Mouse (Mus musculus) kidney, adult 2 months (tissue): ENCODE data around the gene Atp4a.

ENCODE experiments used
- CTCF ChIP-seq: fragments of 200-500 bp; conservative IDR thresholded peaks from 2 replicates; pipeline ENCODE4 v1.5.1; 2011; ENCODE audit warnings: low read depth, mild to moderate bottlenecking, control low read depth, low read length, moderate library complexity, mixed read lengths; ENCODE audit not compliant: insufficient read depth, insufficient read length
- POLR2A ChIP-seq: fragments of 200-500 bp; IDR thresholded peaks from one replicate; pipeline ENCODE4 v1.6.1; 2011; ENCODE audit warnings: low read depth, low read length, control low read depth

- no peak for TF ChIP-seq CTCF
- TF ChIP-seq POLR2A = no peak
Measured at GRCm38 (mm10) chr7:30728214-30728613, 16.2 kb downstream of the Atp4a start.
